Mouse (Mus musculus) limb, embryonic 14.5 days (tissue): ENCODE data around the gene Gm20390. TPM values are rescaled to one million over a fixed set of nuclear protein-coding genes. Genes with fewer than 3 reads are reported as not detected.

ENCODE experiments used
- ATAC-seq: fragments of 200-750 bp; cut with Nextera tagmentation; 2 replicates; pipeline ENCODE4 v1.8.0; 2017; ENCODE audit warnings: low read depth, moderate number of reproducible peaks, moderate TSS enrichment; ENCODE audit not compliant: low FRiP score
- DNase-seq: peaks from one replicate; pipeline ENCODE4 v3.0.0-alpha.2; 2015; ENCODE audit warnings: low spot score
- H3K27ac ChIP-seq: fragments of 300-500 bp; sonication (generic); replicated peaks from 2 replicates; pipeline ENCODE4 v1.5.1; 2014; ENCODE audit warnings: low read depth, mild to moderate bottlenecking, low read length, moderate library complexity, mixed read lengths
- H3K27me3 ChIP-seq: fragments of 300-500 bp; sonication (generic); 2 replicates; pipeline ENCODE4 v1.6.1; 2014; ENCODE audit warnings: low read length, mixed read lengths; ENCODE audit not compliant: control insufficient read depth, insufficient read depth
- H3K36me3 ChIP-seq: fragments of 300-500 bp; sonication (generic); 2 replicates; pipeline ENCODE4 v1.6.1; 2014; ENCODE audit warnings: mild to moderate bottlenecking, low read length, moderate library complexity, mixed read lengths; ENCODE audit not compliant: control insufficient read depth, insufficient read depth
- H3K4me1 ChIP-seq: fragments of 300-500 bp; sonication (generic); 2 replicates; pipeline ENCODE4 v1.6.1; 2014; ENCODE audit warnings: antibody characterized with exemption, low read length, mixed read lengths; ENCODE audit not compliant: control insufficient read depth, insufficient read depth
- H3K4me2 ChIP-seq: fragments of 300-500 bp; sonication (generic); replicated peaks from 2 replicates; pipeline ENCODE4 v1.6.1; 2014; ENCODE audit warnings: low read depth, mild to moderate bottlenecking, low read length, moderate library complexity; ENCODE audit not compliant: severe bottlenecking
- H3K4me3 ChIP-seq: fragments of 300-500 bp; sonication (generic); replicated peaks from 2 replicates; pipeline ENCODE4 v1.5.1; 2014; ENCODE audit warnings: low read length
- H3K9ac ChIP-seq: fragments of 300-500 bp; sonication (generic); 2 replicates; pipeline ENCODE4 v1.6.1; 2014; ENCODE audit warnings: mild to moderate bottlenecking, low read depth, low read length, moderate library complexity; ENCODE audit not compliant: severe bottlenecking
- H3K9me3 ChIP-seq: fragments of 300-500 bp; sonication (generic); 2 replicates; pipeline ENCODE4 v1.6.1; 2016; ENCODE audit warnings: low read length; ENCODE audit not compliant: control insufficient read depth
- POLR2A ChIP-seq: fragments of 200-500 bp; IDR thresholded peaks from 2 replicates; pipeline ENCODE4 v1.8.0; 2012; ENCODE audit warnings: inconsistent platforms, mild to moderate bottlenecking, moderate library complexity, borderline replicate concordance; ENCODE audit not compliant: insufficient read depth, insufficient read length; ENCODE audit errors: extremely low read depth
- WGBS: fragments of 180-500 bp; shearing (Covaris S2); extraction: QIAGEN DNeasy Blood & Tissue Kit; methylation state at CpG from one replicate; pipeline ENCODE4 v1.1.7; 2014; 5-methylcytosine and 5-hydroxymethylcytosine counted together
- polyA plus RNA-seq, 2 experiments: library from polyadenylated mRNA; depleted of rRNA in 1 of 2; stranded (reverse) in 1 of 2; unstranded in 1 of 2; fragments of >200 nt; fragmentation: Nextera tagmentation in 1 of 2; extraction: Ambion mirVana in 1 of 2; gene quantifications; 2 replicates each; pipeline versions ENCODE4 v1.2.1 to v1.2.3; 2012 to 2014

The Gm20390 gene
- polyA plus RNA-seq, 2 experiments, result 122 to 365 TPM

GRCm38 (mm10) chr11:93906834-93907233, 61.3 kb downstream of the Gm20390 start:
- no peak for TF ChIP-seq POLR2A
- DNase-seq (no peak), ATAC-seq (no peak)
- Histone ChIP-seq H3K9me3 (no peaks in the 10 kb centered on the region), H3K4me2 (no peak overlapping the region), H3K4me1 (no peaks in the 10 kb centered on the region), H3K4me3 (no peak overlapping the region), H3K27me3 (no peaks in the 10 kb centered on the region), H3K36me3 (peaks cover 69% of the 10 kb centered on the region), H3K9ac (no peak overlapping the region), H3K27ac (no peak overlapping the region)
- 95% methylated on average over 4 of the region's 4 CpGs for WGBS

Other genes starting within 250 kb of the Gm20390 start
- gene Utp18, start 82.5 kb downstream of the Gm20390 start, polyA plus RNA-seq (2012; rRNA removed), result 16.2 and 20.5 TPM in 2 replicates
- gene Utp18, start 82.5 kb downstream of the Gm20390 start, polyA plus RNA-seq (2014; fragmentation: Nextera tagmentation; extraction: Ambion mirVana), result 29.7 and 30.7 TPM in 2 replicates
- 35.4 and 36.3 TPM in 2 replicates for gene Mbtd1, start 82.4 kb downstream of the Gm20390 start, polyA plus RNA-seq (2012; rRNA removed)
- gene Mbtd1, start 82.4 kb downstream of the Gm20390 start, polyA plus RNA-seq (2014; fragmentation: Nextera tagmentation; extraction: Ambion mirVana), result 23.8 and 27.3 TPM in 2 replicates
- 411 and 434 TPM in 2 replicates for gene Nme2, start 12.0 kb downstream of the Gm20390 start, polyA plus RNA-seq (2012; rRNA removed)
- gene Nme2, start 12.0 kb downstream of the Gm20390 start, polyA plus RNA-seq (2014; fragmentation: Nextera tagmentation; extraction: Ambion mirVana), result 334 and 389 TPM in 2 replicates
- gene Nme1, start 228 bp upstream of the Gm20390 start, polyA plus RNA-seq (2012; rRNA removed), result 152 and 159 TPM in 2 replicates
- 144 and 151 TPM in 2 replicates for gene Nme1, start 228 bp upstream of the Gm20390 start, polyA plus RNA-seq (2014; fragmentation: Nextera tagmentation; extraction: Ambion mirVana)
- 52.8 and 56.3 TPM in 2 replicates for gene Spag9, start 27.8 kb upstream of the Gm20390 start, polyA plus RNA-seq (2012; rRNA removed)
- 64.6 and 75.4 TPM in 2 replicates for gene Spag9, start 27.8 kb upstream of the Gm20390 start, polyA plus RNA-seq (2014; fragmentation: Nextera tagmentation; extraction: Ambion mirVana)
- gene Tob1, start 243.2 kb upstream of the Gm20390 start, polyA plus RNA-seq (2012; rRNA removed), result 28.4 and 29.7 TPM in 2 replicates
- gene Tob1, start 243.2 kb upstream of the Gm20390 start, polyA plus RNA-seq (2014; fragmentation: Nextera tagmentation; extraction: Ambion mirVana), result 34.8 and 37.3 TPM in 2 replicates